Mouse (Mus musculus) liver, postnatal 0 days (tissue): ENCODE results near the gene Tnnt3. TPM values are rescaled to one million over a fixed set of nuclear protein-coding genes. Genes with fewer than 3 reads are reported as not detected.

Experiments used
- ATAC-seq: fragments of 200-750 bp; cut with Nextera tagmentation; 2 replicates; pipeline ENCODE4 v1.8.0; 2017; ENCODE audit warnings: mild to moderate bottlenecking, moderate library complexity
- DNase-seq: peaks from one replicate; pipeline ENCODE4 v3.0.0-alpha.2; 2016
- H3K27ac ChIP-seq: fragments of 300-500 bp; sonication (generic); 2 replicates; pipeline ENCODE4 v1.5.1; 2014; ENCODE audit warnings: antibody characterized with exemption, moderate library complexity, mild to moderate bottlenecking, low read depth
- H3K27me3 ChIP-seq: fragments of 300-500 bp; sonication (generic); 2 replicates; pipeline ENCODE4 v1.6.1; 2014; ENCODE audit warnings: low read length, control low read depth, mixed read lengths; ENCODE audit not compliant: insufficient read depth
- H3K36me3 ChIP-seq: fragments of 300-500 bp; sonication (generic); replicated peaks from 2 replicates; pipeline ENCODE4 v1.6.1; 2014; ENCODE audit warnings: mild to moderate bottlenecking, control low read depth, low read length, moderate library complexity, mixed read lengths; ENCODE audit not compliant: insufficient read depth
- H3K4me1 ChIP-seq: fragments of 300-500 bp; sonication (generic); 2 replicates; pipeline ENCODE4 v1.6.1; 2014; ENCODE audit warnings: antibody characterized with exemption, mild to moderate bottlenecking, control low read depth; ENCODE audit not compliant: insufficient read depth
- H3K4me2 ChIP-seq: fragments of 300-500 bp; sonication (generic); 2 replicates; pipeline ENCODE4 v1.6.1; 2014; ENCODE audit warnings: low read depth, mild to moderate bottlenecking, low read length, moderate library complexity, mixed read lengths
- H3K4me3 ChIP-seq: fragments of 300-500 bp; sonication (generic); 2 replicates; pipeline ENCODE4 v1.5.1; 2014; ENCODE audit warnings: low read depth, low read length
- H3K9ac ChIP-seq: fragments of 300-500 bp; sonication (generic); replicated peaks from 2 replicates; pipeline ENCODE4 v1.6.1; 2014; ENCODE audit warnings: mild to moderate bottlenecking, moderate library complexity
- H3K9me3 ChIP-seq: fragments of 300-500 bp; sonication (generic); 2 replicates; pipeline ENCODE4 v1.6.1; 2016; ENCODE audit warnings: mild to moderate bottlenecking, control low read depth, low read length, mixed read lengths
- CTCF ChIP-seq: sonication (generic); IDR thresholded peaks from 2 replicates; pipeline ENCODE4 v1.5.1; 2016; ENCODE audit warnings: antibody characterized with exemption, low read depth
- EP300 ChIP-seq: IDR thresholded peaks from 2 replicates; pipeline ENCODE4 v1.6.1; 2016; ENCODE audit warnings: antibody characterized with exemption, low read depth, mild to moderate bottlenecking
- WGBS: fragments of 180-500 bp; shearing (Covaris S2); extraction: QIAGEN DNeasy Blood & Tissue Kit; methylation state at CpG from one replicate; pipeline ENCODE4 v1.1.7; 2014; ENCODE audit not compliant: insufficient replicate concordance; 5-methylcytosine and 5-hydroxymethylcytosine counted together
- polyA plus RNA-seq: library from polyadenylated mRNA; unstranded; fragments of >200 nt; fragmentation: Nextera tagmentation; extraction: Ambion mirVana; gene quantifications from 2 replicates; pipeline ENCODE4 v1.2.1, GENCODE M21; 2015

Tnnt3 gene
- polyA plus RNA-seq, result 3.6 and 72.5 TPM in 2 replicates

DNA sequence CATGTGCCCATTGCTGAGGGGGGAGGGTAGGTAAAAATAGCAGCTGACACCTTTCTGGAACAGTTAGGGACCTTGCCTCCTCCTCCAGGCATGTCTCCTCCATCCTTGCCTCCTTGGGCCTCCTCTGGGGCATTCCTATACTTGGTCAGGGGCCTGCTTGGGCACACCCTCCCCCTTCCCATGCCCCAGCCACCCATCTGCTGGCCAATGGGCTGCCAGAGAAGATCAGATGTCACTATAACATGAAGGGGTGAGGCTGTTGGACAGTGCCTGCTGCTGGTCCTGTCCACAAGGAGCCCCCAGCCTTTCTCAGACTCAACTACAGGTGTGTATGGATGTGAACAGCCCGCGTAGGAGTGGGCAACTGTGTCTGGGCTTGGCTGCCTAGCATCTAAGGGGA is at the start of gene Tnnt3:
Gene Tnnt3 (plus strand): TSS at position 262 of the 400 bp plus-strand sequence.
- no peaks in the 10 kb centered on the region for H3K4me1 ChIP-seq
- no peak for TF ChIP-seq EP300
- H3K4me3 ChIP-seq, result no peak within 1 kb of the TSS
- no peak within 1 kb of the TSS for H3K9ac ChIP-seq
- H3K9me3 ChIP-seq, result no peaks in the 10 kb centered on the region
- ATAC-seq, result no peak
- H3K36me3 ChIP-seq, result no peaks in the 10 kb centered on the region
- no peak for DNase-seq
- H3K27ac ChIP-seq, result no peak within 1 kb of the TSS
- no peak within 1 kb of the TSS for H3K4me2 ChIP-seq
- WGBS, result 72% methylated on average over 2 of the region's 2 CpGs
- H3K27me3 ChIP-seq, result no peaks in the 10 kb centered on the region

DNA sequence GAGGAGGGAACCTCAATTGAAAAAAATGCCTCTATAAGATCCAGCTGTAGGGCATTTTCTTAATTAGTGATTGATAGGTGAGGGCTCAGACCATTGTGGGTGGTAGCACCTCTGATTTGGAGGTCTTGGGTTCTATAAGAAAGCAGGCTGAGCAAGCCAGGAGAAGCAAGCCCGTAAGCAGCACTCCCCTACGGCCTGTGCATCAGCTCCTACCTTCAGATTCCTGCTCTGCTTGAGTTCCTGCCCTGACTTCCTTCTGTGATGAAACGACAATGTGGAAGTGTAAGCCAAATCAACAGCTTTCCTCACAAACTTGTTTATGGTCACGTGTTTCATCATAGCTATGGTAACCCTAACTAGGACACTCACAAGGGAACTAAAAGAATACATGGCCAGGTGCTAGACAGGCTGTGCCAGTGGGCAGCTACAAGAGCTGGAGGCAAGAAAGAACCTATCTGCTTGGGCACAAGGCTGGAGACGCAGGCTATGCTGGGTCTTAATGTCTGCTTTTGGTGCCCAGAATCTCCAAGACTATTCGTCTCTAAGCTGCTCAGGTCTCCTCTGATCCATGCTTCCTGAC is 49.5 kb upstream of the Tnnt3 start:
- no peak for DNase-seq
- no peak for ATAC-seq
- no peaks in the 10 kb centered on the region for H3K4me1 ChIP-seq
- no peaks in the 10 kb centered on the region for H3K36me3 ChIP-seq
- no peak overlapping the region for H3K9ac ChIP-seq
- no peak overlapping the region for H3K27ac ChIP-seq
- 52% methylated on average over 6 of the region's 6 CpGs for WGBS
- TF ChIP-seq CTCF, result no peak
- no peak for TF ChIP-seq EP300
- no peak overlapping the region for H3K4me2 ChIP-seq
- H3K4me3 ChIP-seq, result no peak overlapping the region
- no peaks in the 10 kb centered on the region for H3K27me3 ChIP-seq
- no peaks in the 10 kb centered on the region for H3K9me3 ChIP-seq

DNA sequence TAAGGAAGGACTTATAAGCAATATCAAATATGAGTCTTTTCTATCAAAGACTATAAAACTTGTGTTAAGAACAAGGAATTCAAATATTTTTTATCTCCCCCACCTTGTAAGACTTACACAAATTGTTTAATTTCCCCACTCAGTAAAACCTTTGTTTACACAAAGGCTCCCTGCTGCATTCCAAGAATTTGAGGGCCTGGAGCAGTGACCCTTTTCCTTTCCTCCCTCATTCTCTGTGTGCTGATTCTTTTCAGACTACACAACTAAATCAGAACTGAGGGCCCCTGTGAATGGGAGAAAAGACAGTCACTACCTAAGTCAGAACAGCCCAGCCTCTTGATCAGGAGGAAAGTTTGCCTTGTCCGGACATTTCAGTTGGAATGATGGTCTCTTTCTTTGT is 43.9 kb upstream of the Tnnt3 start:
- no peak for DNase-seq

DNA sequence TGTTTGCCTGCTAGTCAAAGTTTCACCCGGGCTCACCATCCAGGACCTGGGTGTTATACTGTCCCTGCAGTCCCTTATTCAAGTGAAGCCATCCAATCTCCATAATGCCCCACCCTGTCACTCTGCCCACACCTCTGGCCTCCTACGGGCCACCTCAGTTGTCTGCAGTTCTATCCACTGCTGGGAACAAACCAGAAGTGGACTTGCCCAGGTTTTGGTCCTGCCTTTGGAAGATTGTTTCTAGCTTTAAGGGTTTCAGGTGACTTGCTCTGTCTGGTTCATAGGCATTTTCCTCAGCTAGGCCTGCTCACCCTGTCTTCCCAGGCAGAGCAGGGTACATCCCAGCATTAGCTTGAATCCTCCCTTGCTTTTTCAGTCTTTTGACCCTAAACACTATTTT is 43.4 kb upstream of the Tnnt3 start:
- ATAC-seq (no peak), DNase-seq (no peak)
- Histone ChIP-seq H3K9ac (no peak overlapping the region), H3K4me3 (no peak overlapping the region), H3K36me3 (no peaks in the 10 kb centered on the region), H3K4me1 (peaks cover 8% of the 10 kb centered on the region), H3K27ac (no peak overlapping the region), H3K4me2 (no peak overlapping the region), H3K9me3 (no peaks in the 10 kb centered on the region), H3K27me3 (no peaks in the 10 kb centered on the region)
- WGBS, result 57% methylated on average over 2 of the region's 2 CpGs
- TF ChIP-seq EP300 (no peak), CTCF (no peak)

More for the DNA sequence above, 43.9 kb upstream of the Tnnt3 start:
- no peak overlapping the region for H3K4me3 ChIP-seq
- no peaks in the 10 kb centered on the region for H3K9me3 ChIP-seq
- H3K4me1 ChIP-seq, result peaks cover 2% of the 10 kb centered on the region
- TF ChIP-seq CTCF (no peak), EP300 (no peak)
- H3K27ac ChIP-seq, result no peak overlapping the region
- ATAC-seq, result no peak
- no peak overlapping the region for H3K4me2 ChIP-seq
- no peak overlapping the region for H3K9ac ChIP-seq
- no peaks in the 10 kb centered on the region for H3K36me3 ChIP-seq
- WGBS, result 61% methylated on average over 1 of the region's 1 CpGs
- H3K27me3 ChIP-seq, result no peaks in the 10 kb centered on the region

DNA sequence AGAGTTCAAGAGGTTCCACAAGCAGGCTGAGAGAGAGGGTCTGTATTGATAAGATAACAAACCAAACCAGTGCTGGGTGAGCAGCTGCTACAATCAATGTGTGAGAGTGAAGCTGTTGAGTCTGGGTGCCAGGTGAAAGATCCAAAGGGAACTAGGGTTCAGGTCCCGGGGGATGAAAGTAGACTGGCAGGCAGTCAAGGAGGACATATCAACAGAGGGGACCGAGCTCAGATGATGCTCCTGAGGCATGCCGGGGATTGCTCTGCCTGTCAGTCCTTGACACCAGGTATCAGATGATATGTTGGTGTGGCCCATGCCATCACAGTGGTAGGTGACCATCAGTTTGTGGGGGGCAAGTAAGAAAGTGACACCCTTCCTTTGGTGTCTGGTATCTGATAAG is 41.8 kb upstream of the Tnnt3 start:
- H3K36me3 ChIP-seq, result no peaks in the 10 kb centered on the region
- H3K4me2 ChIP-seq, result no peak overlapping the region
- DNase-seq (no peak), ATAC-seq (no peak)
- H3K9ac ChIP-seq, result no peak overlapping the region
- no peak for TF ChIP-seq CTCF
- no peak for TF ChIP-seq EP300
- no peaks in the 10 kb centered on the region for H3K9me3 ChIP-seq
- peaks cover 10% of the 10 kb centered on the region for H3K4me1 ChIP-seq
- no peaks in the 10 kb centered on the region for H3K27me3 ChIP-seq
- 49% methylated on average over 3 of the region's 3 CpGs for WGBS
- no peak overlapping the region for H3K27ac ChIP-seq
- no peak overlapping the region for H3K4me3 ChIP-seq

DNA sequence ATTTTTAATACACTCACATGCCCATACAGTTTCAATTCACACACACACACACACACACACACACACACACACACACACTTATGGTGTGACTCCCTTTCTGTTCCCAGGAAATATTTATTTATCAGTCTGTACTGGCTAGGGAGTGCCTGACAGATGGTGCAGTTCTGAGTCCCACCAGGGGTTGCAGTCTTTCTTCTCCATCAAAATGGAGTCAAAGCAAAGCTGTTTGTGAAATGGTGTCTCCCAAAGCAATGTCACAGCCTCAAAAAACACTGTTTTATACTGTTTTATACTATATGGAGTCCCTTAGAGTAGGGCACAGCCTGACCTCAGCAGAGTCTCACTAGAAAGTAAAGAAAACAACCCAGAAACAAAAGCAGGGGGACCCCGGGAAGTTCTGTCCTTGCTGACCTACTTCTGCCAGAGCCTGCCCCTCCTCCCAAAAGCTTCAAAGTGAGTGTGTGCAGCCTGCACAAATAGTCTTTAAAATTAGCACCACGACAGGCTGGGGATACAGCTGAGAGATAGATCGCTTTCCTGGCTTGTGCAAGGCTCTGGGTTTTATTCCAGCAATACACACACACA is 41.3 kb upstream of the Tnnt3 start:
- H3K27ac ChIP-seq, result 0 out of 2 replicates have a peak overlapping the region, but pooled peaks have one; percentile 44
- TF ChIP-seq CTCF (peak; percentile 23; the same call in 1 of the 2 replicates), EP300 (no peak)
- no peak overlapping the region for H3K4me3 ChIP-seq
- H3K4me2 ChIP-seq, result no peak overlapping the region
- DNase-seq (no peak), ATAC-seq (peak; percentile 24; the same call in 1 of the 2 replicates)
- 33% methylated on average over 3 of the region's 3 CpGs for WGBS
- no peaks in the 10 kb centered on the region for H3K27me3 ChIP-seq
- no peaks in the 10 kb centered on the region for H3K36me3 ChIP-seq
- no peak overlapping the region for H3K9ac ChIP-seq
- H3K4me1 ChIP-seq, result peaks cover 10% of the 10 kb centered on the region
- no peaks in the 10 kb centered on the region for H3K9me3 ChIP-seq
